Mouse (Mus musculus) brain, adult 2 months (tissue): Measurements from ENCODE around the gene Wbp11.

ENCODE experiments used
- DNase-seq: peaks from one replicate; pipeline ENCODE4 v3.0.0; 2011; ENCODE audit warnings: low read depth, low spot score

Gene Wbp11

GRCm38 (mm10) chr6:136837323-136837722, 9.3 kb upstream of the Wbp11 start:
- DNase-seq, result no peak

DNA sequence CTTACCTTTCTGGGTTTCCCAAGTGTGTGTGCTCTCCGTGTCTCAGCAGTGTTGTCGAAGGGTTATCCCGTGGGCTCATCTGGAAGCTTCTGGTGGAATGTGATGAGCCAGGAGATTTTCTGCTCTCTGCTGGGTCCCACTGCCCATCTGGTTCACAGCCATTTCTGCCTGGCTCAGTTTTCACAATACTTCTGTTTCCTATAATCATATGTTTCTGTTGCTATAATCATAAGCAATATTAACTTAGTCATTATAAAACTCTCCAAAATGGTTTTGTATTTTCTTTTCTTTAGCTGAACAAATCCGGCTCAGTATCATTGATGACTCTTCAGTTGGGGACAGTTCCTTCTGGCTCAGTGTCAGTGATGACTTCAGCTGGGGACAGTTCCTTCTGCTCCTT, 7.3 kb upstream of the Wbp11 start, which contains the start of gene Smco3:
Gene Smco3 (minus strand): TSS at position 101 of the 400 bp plus-strand sequence.
- DNase-seq, result no peak

DNA sequence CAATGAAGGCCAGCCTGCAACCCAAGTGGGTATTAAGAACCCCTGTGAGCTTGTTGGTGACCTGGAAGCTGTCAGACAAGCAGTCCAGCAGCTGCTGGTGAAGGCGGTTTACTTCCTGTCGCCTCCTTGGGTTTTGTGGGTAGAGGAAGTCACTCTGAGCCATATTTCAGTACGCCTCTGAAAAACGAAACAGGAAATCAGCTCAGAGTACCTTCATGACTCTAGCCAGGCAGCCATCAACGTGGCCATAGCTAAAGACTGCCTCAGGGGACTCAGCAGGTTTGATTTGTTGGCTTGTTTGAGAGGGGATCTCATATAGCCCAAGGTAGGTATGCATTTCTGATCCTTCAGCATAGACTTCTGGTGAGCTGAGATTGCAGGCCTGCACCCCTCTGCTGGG, 3.7 kb upstream of the Wbp11 start:
- DNase-seq, result no peak

DNA sequence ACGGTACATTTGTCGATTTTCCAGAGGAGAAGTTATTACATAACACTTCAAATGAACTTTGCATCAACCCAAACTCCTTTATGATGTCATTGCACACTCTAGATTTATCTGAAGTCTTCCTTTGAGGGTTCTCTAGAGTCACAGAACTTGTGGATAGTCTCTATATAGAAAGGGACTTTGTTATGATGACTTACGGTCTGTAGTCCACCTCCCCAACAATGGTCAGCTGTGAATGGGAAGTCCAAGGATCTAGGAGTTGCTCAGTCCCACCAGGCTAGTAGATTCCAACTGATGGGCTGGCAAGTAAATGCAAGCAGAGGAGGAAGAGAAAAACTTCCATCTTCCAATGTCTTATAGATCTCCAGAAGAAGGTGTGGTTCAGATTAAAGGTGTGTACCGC, 648 bp upstream of the Wbp11 start:
- no peak for DNase-seq

DNA sequence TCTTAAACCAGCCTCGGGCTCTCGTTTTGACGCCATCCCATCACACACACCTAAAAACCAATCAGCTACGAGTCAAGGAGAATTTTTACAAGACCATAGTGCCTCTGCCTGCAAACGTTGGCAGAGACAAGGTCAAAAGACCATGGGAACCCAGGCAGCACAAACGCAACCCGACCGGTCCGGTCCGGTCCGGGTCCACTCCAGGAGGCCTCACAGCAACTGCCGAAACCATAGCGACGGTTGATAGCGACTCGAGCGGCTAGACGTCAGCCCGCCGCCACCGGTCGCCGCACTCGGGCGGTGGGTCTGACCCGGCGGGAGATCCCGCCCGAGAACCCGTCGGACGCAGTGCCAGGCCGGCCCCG, 535 bp downstream of the Wbp11 start, which contains the start of gene BC049715:
Gene BC049715 (plus strand): TSS at position 111 of the 365 bp plus-strand sequence.
- DNase-seq, result peak; percentile 12

GRCm38 (mm10) chr6:136827116-136827515, 917 bp downstream of the Wbp11 start:
- no peak for DNase-seq

DNA sequence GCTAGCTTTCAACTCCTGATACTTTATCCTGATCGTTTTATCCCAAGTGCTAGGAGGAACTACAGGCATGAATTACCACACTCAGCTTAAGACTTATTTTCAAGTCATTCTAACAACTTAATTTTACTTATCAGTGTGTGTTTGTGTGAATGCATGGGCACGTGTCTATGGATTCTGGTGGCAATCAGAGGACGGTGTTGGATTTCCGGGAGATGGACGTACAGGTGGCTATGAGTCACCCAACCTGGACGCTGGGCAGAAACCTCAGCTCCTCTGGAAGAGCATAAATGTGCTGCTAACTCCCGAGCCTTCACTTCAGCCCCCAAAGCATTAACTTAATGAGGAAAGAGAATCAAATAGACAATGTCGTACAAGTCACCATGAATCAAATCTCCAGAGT, 3.0 kb downstream of the Wbp11 start:
- DNase-seq, result no peak

DNA sequence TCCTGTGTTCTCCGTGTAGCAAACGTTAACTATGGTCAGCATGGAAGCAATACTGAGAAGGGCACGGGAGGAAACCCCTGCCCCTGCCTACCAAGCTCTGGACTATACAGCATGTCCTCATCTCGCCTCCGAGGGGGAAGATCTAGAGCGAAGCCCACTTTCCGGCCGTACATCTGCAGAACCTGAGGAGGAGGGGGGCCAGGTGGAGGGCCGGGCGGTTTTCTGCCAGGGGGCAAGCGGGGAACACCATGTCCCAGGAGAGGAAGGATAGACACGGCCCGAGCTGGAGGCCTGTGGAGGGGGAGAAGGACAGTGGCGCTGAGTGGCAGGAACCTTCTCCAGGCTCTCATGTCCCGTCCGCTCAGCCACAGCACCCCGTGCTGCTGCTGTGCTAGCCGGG, 6.9 kb downstream of the Wbp11 start:
- DNase-seq, result no peak

DNA sequence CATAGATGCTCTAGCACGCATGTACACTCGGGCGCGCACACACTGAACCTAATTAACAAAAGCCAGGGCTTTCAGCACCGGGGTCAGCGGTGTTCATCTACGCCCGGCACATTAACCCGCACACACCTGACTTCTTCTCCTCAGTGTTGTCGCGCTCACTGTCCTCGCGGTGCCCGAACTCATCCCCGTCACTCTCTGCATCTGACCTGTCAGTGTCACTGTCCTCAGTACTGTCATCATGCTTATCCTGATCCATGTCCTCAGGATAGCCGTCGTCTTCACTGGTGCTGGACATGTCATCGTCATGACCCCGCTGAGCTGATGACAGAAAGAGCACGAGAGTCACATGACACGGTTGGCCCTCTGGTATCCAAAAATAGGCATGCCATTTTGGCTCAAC, 7.7 kb downstream of the Wbp11 start:
- DNase-seq, result no peak

DNA sequence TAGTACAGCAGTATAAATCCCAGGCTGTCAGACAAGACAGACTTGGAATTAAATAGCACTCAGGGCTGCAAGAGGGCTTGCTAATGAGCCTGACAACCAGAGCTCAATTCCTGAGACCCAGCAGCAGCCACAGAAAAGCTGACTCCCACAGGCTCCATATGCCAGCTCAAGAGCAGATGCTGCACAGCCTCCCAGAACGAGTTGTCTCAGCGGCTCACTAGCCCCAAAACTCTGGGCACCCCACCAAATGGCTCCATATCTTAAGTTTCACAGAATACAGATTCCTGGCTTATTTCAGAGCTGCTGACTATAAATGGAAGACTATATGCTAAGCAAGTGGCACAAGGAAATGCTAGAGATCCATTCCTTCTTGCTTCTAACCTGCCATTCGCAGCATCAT, 10.5 kb downstream of the Wbp11 start:
- peak; percentile 96 for DNase-seq

- no peak for DNase-seq
These were observed 11.2 kb downstream of the Wbp11 start for GRCm38 (mm10) chr6:136816826-136817225.

DNA sequence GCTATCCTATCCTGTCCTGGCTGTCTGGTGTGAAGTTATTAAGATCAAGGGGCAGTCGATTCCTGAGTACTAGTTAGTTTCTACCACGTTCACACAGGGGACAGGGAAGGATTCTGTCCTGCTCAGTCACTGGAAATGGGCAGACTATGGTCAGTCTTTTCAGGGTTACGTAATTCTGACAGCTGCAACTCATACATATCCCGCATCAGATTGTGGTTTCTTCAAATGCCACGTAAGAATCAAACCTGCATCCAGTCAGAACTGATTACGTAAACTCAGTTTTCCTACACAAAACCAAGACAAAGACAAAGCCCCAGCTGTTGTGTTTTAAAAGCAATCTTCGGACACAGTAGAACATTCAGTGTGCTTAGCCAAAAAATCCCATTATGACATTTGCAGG, 12.7 kb downstream of the Wbp11 start:
- DNase-seq, result no peak

DNA sequence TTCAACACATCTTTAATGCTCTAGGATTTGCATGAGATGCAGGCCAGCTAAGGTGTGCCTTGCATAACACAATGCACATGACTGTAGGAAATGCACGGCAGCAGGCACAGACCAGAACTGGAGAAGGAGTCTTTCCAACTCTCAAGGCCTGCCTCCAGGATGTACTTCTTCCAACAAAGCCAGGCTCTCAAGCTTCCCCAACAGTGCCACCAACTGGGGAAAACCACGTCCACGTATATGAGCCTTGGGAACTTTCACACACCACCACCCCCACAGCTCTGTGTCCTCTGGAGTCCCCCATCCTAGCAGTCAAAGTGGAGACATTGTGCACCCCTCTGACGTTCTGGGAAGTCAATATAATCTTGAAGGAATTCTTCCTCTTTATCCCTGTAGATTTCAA, 14.9 kb downstream of the Wbp11 start:
- peak; percentile 79 for DNase-seq

- no peak for DNase-seq
These were observed 16.8 kb downstream of the Wbp11 start for GRCm38 (mm10) chr6:136811196-136811595.

GRCm38 (mm10) chr6:136809673-136810072, 18.4 kb downstream of the Wbp11 start:
- DNase-seq, result no peak

DNA sequence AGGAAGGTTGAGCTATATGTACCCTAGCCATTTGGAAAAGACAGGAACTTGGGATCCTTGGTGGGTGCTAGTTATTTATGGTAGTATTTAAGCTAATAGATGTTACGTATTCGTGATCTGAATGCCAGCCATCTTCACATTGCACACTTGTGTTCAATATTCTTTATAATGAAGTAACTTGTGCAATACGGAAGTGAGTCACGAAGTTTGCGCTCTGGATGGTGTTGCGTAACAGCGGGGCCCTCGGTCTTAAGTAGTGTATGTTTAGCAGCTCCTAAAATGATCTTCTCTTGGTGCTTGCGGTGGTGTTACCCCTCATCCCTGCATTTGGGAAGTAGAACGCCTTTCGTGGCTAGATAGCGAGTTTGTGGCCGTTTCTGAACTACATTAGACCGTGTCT, 19.0 kb downstream of the Wbp11 start:
- peak; percentile 70 for DNase-seq

- peak; percentile 62 for DNase-seq
These were observed 19.4 kb downstream of the Wbp11 start for GRCm38 (mm10) chr6:136808631-136809046.

GRCm38 (mm10) chr6:136808014-136808417, 20.0 kb downstream of the Wbp11 start, which contains the start of gene H2afj:
TSS of gene H2afj (plus strand) at chr6:136808244.
- peak; percentile 99 for DNase-seq

GRCm38 (mm10) chr6:136807395-136808013, 20.5 kb downstream of the Wbp11 start:
- DNase-seq, result no peak

GRCm38 (mm10) chr6:136806819-136807218, 21.2 kb downstream of the Wbp11 start:
- no peak for DNase-seq

DNA sequence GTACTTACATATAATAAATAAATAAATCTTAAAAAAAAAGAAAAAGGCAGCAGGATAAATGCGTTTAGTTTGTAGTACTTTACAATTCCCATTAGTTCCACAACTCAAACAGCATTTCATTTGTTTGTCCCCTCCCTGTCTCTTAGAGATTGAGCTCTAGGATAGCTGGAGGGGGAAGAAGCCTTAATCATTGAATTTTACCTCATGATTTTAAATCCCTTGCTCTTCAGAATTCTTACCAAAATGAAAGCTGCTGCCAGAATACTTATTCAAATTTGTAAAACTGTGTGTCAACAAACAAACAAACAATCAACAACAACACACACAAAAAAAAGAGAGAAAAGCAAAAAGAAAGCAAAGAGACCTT, 22.6 kb downstream of the Wbp11 start:
- DNase-seq, result no peak

GRCm38 (mm10) chr6:136804705-136805408, 23.2 kb downstream of the Wbp11 start:
- DNase-seq, result no peak
